Mouse (Mus musculus) liver, postnatal 0 days (tissue): ENCODE measurements at regions not wholly inside any gene's neighbourhood (a gene's known extent, or its start where the extent isn't known, plus 50 kb on each side); places are given as distances from the start of the nearest gene placed in this dataset.

ENCODE experiments used
- CTCF ChIP-seq: sonication (generic); IDR thresholded peaks from 2 replicates; pipeline ENCODE4 v1.5.1; 2016; ENCODE audit warnings: antibody characterized with exemption, low read depth
- EP300 ChIP-seq: IDR thresholded peaks from 2 replicates; pipeline ENCODE4 v1.6.1; 2016; ENCODE audit warnings: antibody characterized with exemption, low read depth, mild to moderate bottlenecking

DNA sequence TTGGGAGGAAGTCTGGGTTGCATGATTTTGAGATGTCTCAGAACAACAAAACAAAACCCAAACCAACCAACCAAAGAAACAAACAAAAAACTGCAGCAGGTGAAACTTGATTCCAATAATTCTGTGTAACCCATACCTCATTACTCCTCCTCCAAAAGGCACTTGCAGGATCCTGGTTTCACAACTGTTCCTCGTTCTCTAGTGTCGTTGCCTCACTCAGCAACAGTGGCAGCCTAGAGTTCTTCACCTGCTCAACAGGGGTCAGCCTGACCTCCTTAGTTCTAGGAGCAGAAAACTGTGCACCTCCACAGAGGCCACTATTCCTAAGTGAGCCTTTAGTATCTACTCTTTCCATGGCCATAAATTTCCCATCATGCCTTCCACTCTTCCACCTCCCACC is 72.3 kb upstream of the Vangl1 start:
- TF ChIP-seq CTCF (no peak), EP300 (no peak)
